Mouse (Mus musculus) testis, postnatal 10 days (tissue): ENCODE data around the gene Eif3l.

Experiments used
- DNase-seq: peaks from one replicate; pipeline ENCODE4 v3.0.0; 2021; ENCODE audit warnings: low spot score

The Eif3l gene

GRCm38 (mm10) chr15:79124331-79124875 is 49.4 kb downstream of the Eif3l start:
- no peak for DNase-seq

- DNase-seq: peak; percentile 72
These were observed 51.4 kb downstream of the Eif3l start for GRCm38 (mm10) chr15:79126217-79126932.

- DNase-seq: no peak
These were observed 52.1 kb downstream of the Eif3l start for GRCm38 (mm10) chr15:79127101-79127500.

- DNase-seq: no peak
These were observed 53.2 kb downstream of the Eif3l start for GRCm38 (mm10) chr15:79128208-79128607.

- peak; percentile 71 for DNase-seq
These were observed 54.3 kb downstream of the Eif3l start for GRCm38 (mm10) chr15:79129311-79129710.

GRCm38 (mm10) chr15:79130782-79131181 is 55.8 kb downstream of the Eif3l start:
- peak; percentile 72 for DNase-seq

GRCm38 (mm10) chr15:79131442-79131841 is 56.5 kb downstream of the Eif3l start:
- peak; percentile 88 for DNase-seq

GRCm38 (mm10) chr15:79133191-79133661 is 58.2 kb downstream of the Eif3l start:
- DNase-seq: no peak

GRCm38 (mm10) chr15:79134496-79135270 is 59.7 kb downstream of the Eif3l start:
- DNase-seq: no peak

- DNase-seq: no peak
These were observed 60.4 kb downstream of the Eif3l start for GRCm38 (mm10) chr15:79135332-79135731.

- DNase-seq: no peak
These were observed 61.0 kb downstream of the Eif3l start for GRCm38 (mm10) chr15:79135783-79136575.

- DNase-seq: no peak
These were observed 64.7 kb downstream of the Eif3l start for GRCm38 (mm10) chr15:79139640-79140039.

- peak; percentile 97 for DNase-seq
These were observed 66.0 kb downstream of the Eif3l start, which contains the start of the genes Polr2f and 1700088E04Rik for GRCm38 (mm10) chr15:79140866-79141565. TSS of gene Polr2f (plus strand) at chr15:79141009. TSS of gene 1700088E04Rik (minus strand) at chr15:79141253.

GRCm38 (mm10) chr15:79141566-79141917 is 66.6 kb downstream of the Eif3l start:
- no peak for DNase-seq

- DNase-seq: no peak
These were observed 68.3 kb downstream of the Eif3l start for GRCm38 (mm10) chr15:79143316-79143715.
